30 mouse cellular contexts compared by ENCODE assay signal in the genomic region with DNA sequence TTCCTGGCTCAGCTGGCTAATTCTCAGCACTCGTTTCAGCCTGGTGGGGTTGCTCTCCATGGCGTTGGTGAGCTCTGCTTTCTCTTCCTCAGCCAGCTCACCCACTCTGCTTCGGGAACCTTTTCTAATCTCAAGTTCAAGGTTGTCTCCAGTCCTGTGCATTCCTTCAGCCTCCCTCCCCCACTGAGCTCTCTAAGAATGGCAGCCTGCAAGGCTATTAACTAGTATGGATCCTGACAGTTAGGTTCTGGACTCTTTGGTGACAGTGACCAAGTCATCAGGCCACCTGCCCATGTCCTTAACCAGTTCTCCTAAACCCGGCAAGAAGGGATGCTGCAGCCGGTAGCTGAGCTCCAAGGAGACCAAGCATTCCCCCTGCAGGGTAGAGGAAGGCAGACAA. TPM values are rescaled to one million over a fixed set of nuclear protein-coding genes. Genes with fewer than 3 reads are reported as not detected.
"Had no signal": no experiment of that assay in that cellular context is flagged by ENCODE, and none has a peak within 500 bp of the region (broad histone marks: within the 10 kb centered on the region; RNA-seq: fewer than 3 reads in every experiment).

No protein-coding gene starts in this region.

- DNase-seq: kidney, adult 2 months; kidney, postnatal 10 days; kidney, postnatal 4 days; layer of hippocampus, adult 9-11 months; liver; lung, adult 18-20 months; lung, postnatal 10 days; lung, postnatal 36 days; thymus, postnatal 25 days had no signal

RNA-seq across cellular contexts. Expression of a gene that starts 30.1 kb away (rescaled TPM):
- total RNA-seq: monocyte, adult 5-6 weeks; neutrophil, adult 5-6 weeks had no signal

RNA-seq across cellular contexts. Expression of a gene that starts 34.5 kb away (rescaled TPM):
- total RNA-seq: layer of hippocampus, adult 2 months; layer of hippocampus, postnatal 25 days; left cerebral cortex, adult 18-20 months; left cerebral cortex, postnatal 25 days; monocyte, adult 5-6 weeks; neutrophil, adult 5-6 weeks had no signal
- polyA plus RNA-seq: intestine, postnatal 0 days; kidney, embryonic 15.5 days; limb, embryonic 10.5 days; liver, embryonic 12.5 days; liver, embryonic 15.5 days; lung, embryonic 15.5 days; midbrain, embryonic 10.5 days; midbrain, embryonic 13.5 days; midbrain, embryonic 16.5 days; neural tube, embryonic 13.5 days; small intestine, adult 2 months; spleen, adult 2 months; testis, adult 2 months; thymus, postnatal 0 days; urinary bladder, adult 2 months had no signal
